Mouse (Mus musculus): ENCODE data around the gene 0610010K14Rik. TPM values are rescaled to one million over a fixed set of nuclear protein-coding genes. Genes with fewer than 3 reads are reported as not detected.

Gene 0610010K14Rik
- 86.5 TPM for polyA plus RNA-seq (2017; shearing (Covaris generic))

GRCm38 (mm10) chr11:70237457-70238167 is at the start of gene 0610010K14Rik:
0610010K14Rik (minus strand) TSS chr11:70237914.

GRCm38 (mm10) chr11:70254931-70255531 is 17.3 kb upstream of the 0610010K14Rik start, which contains the start of gene Alox12:
Alox12 (minus strand) TSS chr11:70255353.

GRCm38 (mm10) chr11:70239541-70240279 is 2.0 kb upstream of the 0610010K14Rik start, which contains the start of the genes Gm21988 and Rnasek:
Gm21988 (minus strand) TSS chr11:70239830.
Rnasek (minus strand) TSS chr11:70239842.

GRCm38 (mm10) chr11:70229260-70230010 is 8.3 kb downstream of the 0610010K14Rik start, which contains the start of gene Bcl6b:
Bcl6b (minus strand) TSS chr11:70229798.

GRCm38 (mm10) chr11:70220731-70221602 is 16.7 kb downstream of the 0610010K14Rik start, which contains the start of gene Slc16a13:
Slc16a13 (minus strand) TSS chr11:70221064.

GRCm38 (mm10) chr11:70212423-70212822 is 25.3 kb downstream of the 0610010K14Rik start, which contains the start of gene Slc16a11:
Slc16a11 (plus strand) TSS chr11:70212752.

Other genes with a start within 250 kb of the 0610010K14Rik start
- gene Gabarap, start 246.8 kb downstream of the 0610010K14Rik start, polyA plus RNA-seq (2017; shearing (Covaris generic)) = 366 TPM
- gene Phf23, start 242.1 kb downstream of the 0610010K14Rik start, polyA plus RNA-seq (2017; shearing (Covaris generic)) = 52.0 TPM
- 20.9 TPM for gene Dvl2, start 237.3 kb downstream of the 0610010K14Rik start, polyA plus RNA-seq (2017; shearing (Covaris generic))
- 83.6 TPM for gene Acadvl, start 222.5 kb downstream of the 0610010K14Rik start, polyA plus RNA-seq (2017; shearing (Covaris generic))
- 4.6 TPM for gene Dlg4, start 221.0 kb downstream of the 0610010K14Rik start, polyA plus RNA-seq (2017; shearing (Covaris generic))
- gene Asgr1, start 183.8 kb downstream of the 0610010K14Rik start, polyA plus RNA-seq (2017; shearing (Covaris generic)) = not detected
- not detected for gene Asgr2, start 145.3 kb downstream of the 0610010K14Rik start, polyA plus RNA-seq (2017; shearing (Covaris generic))
- gene Mgl2, start 107.6 kb downstream of the 0610010K14Rik start, polyA plus RNA-seq (2017; shearing (Covaris generic)) = not detected
- gene Clec10a, start 81.7 kb downstream of the 0610010K14Rik start, polyA plus RNA-seq (2017; shearing (Covaris generic)) = not detected
- 0.65 TPM for gene Slc16a11, start 25.2 kb downstream of the 0610010K14Rik start, polyA plus RNA-seq (2017; shearing (Covaris generic))
- 1.4 TPM for gene Slc16a13, start 16.9 kb downstream of the 0610010K14Rik start, polyA plus RNA-seq (2017; shearing (Covaris generic))
- gene Bcl6b, start 8.1 kb downstream of the 0610010K14Rik start, polyA plus RNA-seq (2017; shearing (Covaris generic)) = not detected
- gene Gm21988, start 1.9 kb upstream of the 0610010K14Rik start, polyA plus RNA-seq (2017; shearing (Covaris generic)) = 2.4 TPM
- gene Rnasek, start 1.9 kb upstream of the 0610010K14Rik start, polyA plus RNA-seq (2017; shearing (Covaris generic)) = 237 TPM
- gene Alox12, start 17.4 kb upstream of the 0610010K14Rik start, polyA plus RNA-seq (2017; shearing (Covaris generic)) = not detected
- gene Alox12e, start 84.7 kb upstream of the 0610010K14Rik start, polyA plus RNA-seq (2017; shearing (Covaris generic)) = not detected
- not detected for gene Alox15, start 114.1 kb upstream of the 0610010K14Rik start, polyA plus RNA-seq (2017; shearing (Covaris generic))
- 10.7 TPM for gene Pelp1, start 172.1 kb upstream of the 0610010K14Rik start, polyA plus RNA-seq (2017; shearing (Covaris generic))
- gene Arrb2, start 194.7 kb upstream of the 0610010K14Rik start, polyA plus RNA-seq (2017; shearing (Covaris generic)) = 215 TPM
- 141 TPM for gene Med11, start 214.0 kb upstream of the 0610010K14Rik start, polyA plus RNA-seq (2017; shearing (Covaris generic))
- gene Zmynd15, start 221.5 kb upstream of the 0610010K14Rik start, polyA plus RNA-seq (2017; shearing (Covaris generic)) = 0.16 TPM
- gene Cxcl16, start 222.1 kb upstream of the 0610010K14Rik start, polyA plus RNA-seq (2017; shearing (Covaris generic)) = 1.7 TPM

All from effector memory CD4-positive, alpha-beta T cell, adult 5 months (primary cell).